Mouse (Mus musculus): ENCODE measurements at regions not wholly inside any gene's neighbourhood (a gene's known extent, or its start where the extent isn't known, plus 50 kb on each side); places are given as distances from the start of the nearest gene placed in this dataset.

- no peak overlapping the region for H3K4me2 ChIP-seq (ENCODE audit: low read depth, low read length, severe bottlenecking)
- ATAC-seq (replicated peaks; ENCODE audit: low FRiP score) = no peak
- no peaks in the 10 kb centered on the region for H3K9me3 ChIP-seq (ENCODE audit: control insufficient read depth, low read length)
- no peaks in the 10 kb centered on the region for H3K27me3 ChIP-seq (ENCODE audit: control insufficient read depth, insufficient read depth, low read length)
- H3K9ac ChIP-seq (ENCODE audit: low read length) = no peak overlapping the region
- no peak for DNase-seq (ENCODE audit: low spot score)
- no peaks in the 10 kb centered on the region for H3K36me3 ChIP-seq (ENCODE audit: control insufficient read depth, insufficient read depth, low read length)
- 85% methylated on average over 4 of the region's 4 CpGs for WGBS
- no peak overlapping the region for H3K4me3 ChIP-seq (ENCODE audit: low read depth, low read length)
- no peaks in the 10 kb centered on the region for H3K4me1 ChIP-seq (replicated peaks; ENCODE audit: control insufficient read depth, insufficient read depth, low read length)
- H3K27ac ChIP-seq (ENCODE audit: low read depth, low read length) = no peak overlapping the region
Observed at GRCm38 (mm10) chr19:26445309-26445708, 159.5 kb upstream of the Smarca2 start.

- Histone ChIP-seq H3K9ac (ENCODE audit: low read length) (no peak overlapping the region), H3K36me3 (ENCODE audit: control insufficient read depth, insufficient read depth, low read length) (no peaks in the 10 kb centered on the region), H3K4me3 (ENCODE audit: low read depth, low read length) (no peak overlapping the region), H3K9me3 (ENCODE audit: control insufficient read depth, low read length) (no peaks in the 10 kb centered on the region), H3K4me1 (replicated peaks; ENCODE audit: control insufficient read depth, insufficient read depth, low read length) (no peaks in the 10 kb centered on the region), H3K27me3 (ENCODE audit: control insufficient read depth, insufficient read depth, low read length) (no peaks in the 10 kb centered on the region), H3K4me2 (ENCODE audit: low read depth, low read length, severe bottlenecking) (no peak overlapping the region), H3K27ac (ENCODE audit: low read depth, low read length) (no peak overlapping the region)
- WGBS = 87% methylated on average over 7 of the region's 7 CpGs
- ATAC-seq (replicated peaks; ENCODE audit: low FRiP score) (no peak), DNase-seq (ENCODE audit: low spot score) (no peak)
Observed at GRCm38 (mm10) chr19:26447427-26448023, 157.3 kb upstream of the Smarca2 start.

- no peak overlapping the region for H3K9ac ChIP-seq (ENCODE audit: low read length)
- no peak overlapping the region for H3K27ac ChIP-seq (ENCODE audit: low read depth, low read length)
- no peak for DNase-seq (ENCODE audit: low spot score)
- no peaks in the 10 kb centered on the region for H3K27me3 ChIP-seq (ENCODE audit: control insufficient read depth, insufficient read depth, low read length)
- 46% methylated on average over 4 of the region's 4 CpGs for WGBS
- peaks cover 8% of the 10 kb centered on the region; the same call in 1 of the 2 replicates for H3K4me1 ChIP-seq (replicated peaks; ENCODE audit: control insufficient read depth, insufficient read depth, low read length)
- H3K36me3 ChIP-seq (ENCODE audit: control insufficient read depth, insufficient read depth, low read length) = no peaks in the 10 kb centered on the region
- ATAC-seq (replicated peaks; ENCODE audit: low FRiP score) = no peak
- H3K4me3 ChIP-seq (ENCODE audit: low read depth, low read length) = no peak overlapping the region
- H3K4me2 ChIP-seq (ENCODE audit: low read depth, low read length, severe bottlenecking) = no peak overlapping the region
- no peaks in the 10 kb centered on the region for H3K9me3 ChIP-seq (ENCODE audit: control insufficient read depth, low read length)
Observed at GRCm38 (mm10) chr19:26461712-26462111, 143.1 kb upstream of the Smarca2 start.

GRCm38 (mm10) chr19:26465228-26465627 lies 139.6 kb upstream of the Smarca2 start:
- no peak overlapping the region for H3K27ac ChIP-seq (ENCODE audit: low read depth, low read length)
- DNase-seq (ENCODE audit: low spot score) (no peak), ATAC-seq (replicated peaks; ENCODE audit: low FRiP score) (peak; percentile 49; the same call in 1 of the 2 replicates)
- no peak overlapping the region for H3K9ac ChIP-seq (ENCODE audit: low read length)
- peaks cover 16% of the 10 kb centered on the region; the same call in 1 of the 2 replicates for H3K4me1 ChIP-seq (replicated peaks; ENCODE audit: control insufficient read depth, insufficient read depth, low read length)
- 48% methylated on average over 2 of the region's 2 CpGs for WGBS
- H3K4me3 ChIP-seq (ENCODE audit: low read depth, low read length) = no peak overlapping the region
- no peaks in the 10 kb centered on the region for H3K27me3 ChIP-seq (ENCODE audit: control insufficient read depth, insufficient read depth, low read length)
- H3K4me2 ChIP-seq (ENCODE audit: low read depth, low read length, severe bottlenecking) = no peak overlapping the region
- no peaks in the 10 kb centered on the region for H3K9me3 ChIP-seq (ENCODE audit: control insufficient read depth, low read length)
- H3K36me3 ChIP-seq (ENCODE audit: control insufficient read depth, insufficient read depth, low read length) = no peaks in the 10 kb centered on the region

- Histone ChIP-seq H3K4me2 (ENCODE audit: low read depth, low read length, severe bottlenecking) (no peak overlapping the region), H3K4me3 (ENCODE audit: low read depth, low read length) (no peak overlapping the region), H3K9ac (ENCODE audit: low read length) (no peak overlapping the region), H3K27ac (ENCODE audit: low read depth, low read length) (0 out of 2 replicates have a peak overlapping the region, but pooled peaks have one; percentile 37), H3K9me3 (ENCODE audit: control insufficient read depth, low read length) (no peaks in the 10 kb centered on the region), H3K4me1 (replicated peaks; ENCODE audit: control insufficient read depth, insufficient read depth, low read length) (peaks cover 16% of the 10 kb centered on the region; the same call in 1 of the 2 replicates), H3K27me3 (ENCODE audit: control insufficient read depth, insufficient read depth, low read length) (no peaks in the 10 kb centered on the region), H3K36me3 (ENCODE audit: control insufficient read depth, insufficient read depth, low read length) (no peaks in the 10 kb centered on the region)
- 84% methylated on average over 4 of the region's 4 CpGs for WGBS
- ATAC-seq (replicated peaks; ENCODE audit: low FRiP score) (no peak), DNase-seq (ENCODE audit: low spot score) (no peak)
Observed at GRCm38 (mm10) chr19:26466244-26466643, 138.6 kb upstream of the Smarca2 start.

- 11% methylated on average over 5 of the region's 5 CpGs for WGBS
- ATAC-seq (replicated peaks; ENCODE audit: low FRiP score) (peak; percentile 77), DNase-seq (ENCODE audit: low spot score) (no peak)
- Histone ChIP-seq H3K27ac (ENCODE audit: low read depth, low read length) (peak overlapping the region; percentile 37; the same call in 1 of the 2 replicates), H3K27me3 (ENCODE audit: control insufficient read depth, insufficient read depth, low read length) (no peaks in the 10 kb centered on the region), H3K9me3 (ENCODE audit: control insufficient read depth, low read length) (no peaks in the 10 kb centered on the region), H3K9ac (ENCODE audit: low read length) (peak overlapping the region; percentile 27; the same call in 1 of the 2 replicates), H3K4me1 (replicated peaks; ENCODE audit: control insufficient read depth, insufficient read depth, low read length) (peaks cover 16% of the 10 kb centered on the region; the same call in 1 of the 2 replicates), H3K4me3 (ENCODE audit: low read depth, low read length) (no peak overlapping the region), H3K4me2 (ENCODE audit: low read depth, low read length, severe bottlenecking) (peak overlapping the region; percentile 27; the same call in 1 of the 2 replicates), H3K36me3 (ENCODE audit: control insufficient read depth, insufficient read depth, low read length) (no peaks in the 10 kb centered on the region)
Observed at GRCm38 (mm10) chr19:26467179-26467651, 137.6 kb upstream of the Smarca2 start.

- Histone ChIP-seq H3K9me3 (ENCODE audit: control insufficient read depth, low read length) (no peaks in the 10 kb centered on the region), H3K4me2 (ENCODE audit: low read depth, low read length, severe bottlenecking) (no peak overlapping the region), H3K9ac (ENCODE audit: low read length) (no peak overlapping the region), H3K36me3 (ENCODE audit: control insufficient read depth, insufficient read depth, low read length) (no peaks in the 10 kb centered on the region), H3K27me3 (ENCODE audit: control insufficient read depth, insufficient read depth, low read length) (no peaks in the 10 kb centered on the region), H3K27ac (ENCODE audit: low read depth, low read length) (no peak overlapping the region), H3K4me3 (ENCODE audit: low read depth, low read length) (no peak overlapping the region), H3K4me1 (replicated peaks; ENCODE audit: control insufficient read depth, insufficient read depth, low read length) (peaks cover 1% of the 10 kb centered on the region; the same call in 1 of the 2 replicates)
- no peak for ATAC-seq (replicated peaks; ENCODE audit: low FRiP score)
- no peak for DNase-seq (ENCODE audit: low spot score)
- 83% methylated on average over 1 of the region's 1 CpGs for WGBS
Observed at GRCm38 (mm10) chr19:26472659-26473058, 132.2 kb upstream of the Smarca2 start.

GRCm38 (mm10) chr19:26473211-26473610 lies 131.6 kb upstream of the Smarca2 start:
- no peak overlapping the region for H3K27ac ChIP-seq (ENCODE audit: low read depth, low read length)
- WGBS = 88% methylated on average over 3 of the region's 3 CpGs
- DNase-seq (ENCODE audit: low spot score) (no peak), ATAC-seq (replicated peaks; ENCODE audit: low FRiP score) (no peak)
- H3K9me3 ChIP-seq (ENCODE audit: control insufficient read depth, low read length) = no peaks in the 10 kb centered on the region
- H3K4me2 ChIP-seq (ENCODE audit: low read depth, low read length, severe bottlenecking) = no peak overlapping the region
- H3K36me3 ChIP-seq (ENCODE audit: control insufficient read depth, insufficient read depth, low read length) = no peaks in the 10 kb centered on the region
- H3K27me3 ChIP-seq (ENCODE audit: control insufficient read depth, insufficient read depth, low read length) = no peaks in the 10 kb centered on the region
- no peak overlapping the region for H3K4me3 ChIP-seq (ENCODE audit: low read depth, low read length)
- H3K9ac ChIP-seq (ENCODE audit: low read length) = no peak overlapping the region
- H3K4me1 ChIP-seq (replicated peaks; ENCODE audit: control insufficient read depth, insufficient read depth, low read length) = peaks cover 3% of the 10 kb centered on the region; the same call in 1 of the 2 replicates

GRCm38 (mm10) chr19:26475197-26475596 lies 129.7 kb upstream of the Smarca2 start:
- Histone ChIP-seq H3K4me3 (ENCODE audit: low read depth, low read length) (no peak overlapping the region), H3K4me1 (replicated peaks; ENCODE audit: control insufficient read depth, insufficient read depth, low read length) (peaks cover 3% of the 10 kb centered on the region; the same call in 1 of the 2 replicates), H3K27me3 (ENCODE audit: control insufficient read depth, insufficient read depth, low read length) (no peaks in the 10 kb centered on the region; the same call in 1 of the 2 replicates), H3K36me3 (ENCODE audit: control insufficient read depth, insufficient read depth, low read length) (no peaks in the 10 kb centered on the region), H3K27ac (ENCODE audit: low read depth, low read length) (no peak overlapping the region), H3K9me3 (ENCODE audit: control insufficient read depth, low read length) (no peaks in the 10 kb centered on the region), H3K9ac (ENCODE audit: low read length) (no peak overlapping the region), H3K4me2 (ENCODE audit: low read depth, low read length, severe bottlenecking) (no peak overlapping the region)
- DNase-seq (ENCODE audit: low spot score) (no peak), ATAC-seq (replicated peaks; ENCODE audit: low FRiP score) (no peak)
- 76% methylated on average over 2 of the region's 2 CpGs for WGBS

Data from forebrain, embryonic 11.5 days (tissue).